Mouse (Mus musculus) embryo, embryonic 11 days (tissue): ENCODE measurements around the gene Btbd2.
"Not testable (repeated sequence)": the region's sequence is repeated elsewhere in the genome, so short reads cannot be mapped to it uniquely, and the experiment has no call there.

Experiments
- DNase-seq: peaks from one replicate; pipeline ENCODE4 v3.0.0-alpha.2; 2015

Btbd2 gene

GRCm38 (mm10) chr10:80627685-80628084, 29.2 kb downstream of the Btbd2 start:
- peak; percentile 40 for DNase-seq

GRCm38 (mm10) chr10:80625764-80626163, 31.1 kb downstream of the Btbd2 start:
- no peak for DNase-seq

GRCm38 (mm10) chr10:80623457-80624191, 33.2 kb downstream of the Btbd2 start:
- peak; percentile 72 for DNase-seq

GRCm38 (mm10) chr10:80622661-80623456, 34.0 kb downstream of the Btbd2 start, which contains the start of gene Csnk1g2:
TSS of gene Csnk1g2 (plus strand) at chr10:80622838.
- DNase-seq: no peak

GRCm38 (mm10) chr10:80621940-80622660, 34.8 kb downstream of the Btbd2 start:
- peak; percentile 100 for DNase-seq

- DNase-seq: no peak
These were observed 35.3 kb downstream of the Btbd2 start for GRCm38 (mm10) chr10:80621690-80621939.

- peak; percentile 20 for DNase-seq
These were observed 35.8 kb downstream of the Btbd2 start for GRCm38 (mm10) chr10:80620796-80621689.

GRCm38 (mm10) chr10:80620365-80620764, 36.5 kb downstream of the Btbd2 start:
- DNase-seq: no peak

- DNase-seq: peak; percentile 29
These were observed 37.2 kb downstream of the Btbd2 start for GRCm38 (mm10) chr10:80619465-80620244.

GRCm38 (mm10) chr10:80618181-80618580, 38.7 kb downstream of the Btbd2 start:
- peak; percentile 8 for DNase-seq

GRCm38 (mm10) chr10:80614351-80614750, 42.5 kb downstream of the Btbd2 start:
- DNase-seq: no peak

GRCm38 (mm10) chr10:80613821-80614220, 43.0 kb downstream of the Btbd2 start:
- DNase-seq: no peak

- DNase-seq: no peak
These were observed 45.0 kb downstream of the Btbd2 start for GRCm38 (mm10) chr10:80611905-80612304.

- peak; percentile 61 for DNase-seq
These were observed 45.8 kb downstream of the Btbd2 start for GRCm38 (mm10) chr10:80611024-80611423.

GRCm38 (mm10) chr10:80610116-80610785, 46.6 kb downstream of the Btbd2 start:
- DNase-seq: no peak

GRCm38 (mm10) chr10:80609269-80609924, 47.5 kb downstream of the Btbd2 start:
- no peak for DNase-seq

GRCm38 (mm10) chr10:80608435-80608834, 48.4 kb downstream of the Btbd2 start:
- DNase-seq: no peak

GRCm38 (mm10) chr10:80606737-80607350, 50.0 kb downstream of the Btbd2 start:
- DNase-seq: no peak

- no peak for DNase-seq
These were observed 50.6 kb downstream of the Btbd2 start for GRCm38 (mm10) chr10:80606306-80606705.

GRCm38 (mm10) chr10:80605721-80606120, 51.1 kb downstream of the Btbd2 start, which contains the start of gene Gm49322:
TSS of gene Gm49322 (plus strand) at chr10:80606021.
- DNase-seq: not testable (repeated sequence)
